Mouse (Mus musculus) heart, postnatal 14 days (tissue): ENCODE data around the gene BC028528. TPM values are rescaled to one million over a fixed set of nuclear protein-coding genes. Genes with fewer than 3 reads are reported as not detected.
"Not testable (repeated sequence)": the region's sequence is repeated elsewhere in the genome, so short reads cannot be mapped to it uniquely, and the experiment has no call there.

ENCODE experiments used
- DNase-seq, 2 experiments: peaks; one replicate each; pipeline ENCODE4 v3.0.0; 2021 to 2022
- intact Hi-C: fragments of 180-260 bp; cut with DNase I; formaldehyde crosslinking; loops from one replicate; pipeline ENCODE4 v1.15.1; 2025
- total RNA-seq, 2 experiments: library from RNA; stranded (reverse); gene quantifications; 2 replicates each; pipeline ENCODE4 v1.2.3; 2021

The BC028528 gene
- total RNA-seq, 2 experiments from 2014 or later, result 24.0 to 24.6 TPM

GRCm38 (mm10) chr3:95884400-95884799 lies 7.4 kb downstream of the BC028528 start:
- no peak for DNase-seq
- intact Hi-C loops, result no loop called here

DNA sequence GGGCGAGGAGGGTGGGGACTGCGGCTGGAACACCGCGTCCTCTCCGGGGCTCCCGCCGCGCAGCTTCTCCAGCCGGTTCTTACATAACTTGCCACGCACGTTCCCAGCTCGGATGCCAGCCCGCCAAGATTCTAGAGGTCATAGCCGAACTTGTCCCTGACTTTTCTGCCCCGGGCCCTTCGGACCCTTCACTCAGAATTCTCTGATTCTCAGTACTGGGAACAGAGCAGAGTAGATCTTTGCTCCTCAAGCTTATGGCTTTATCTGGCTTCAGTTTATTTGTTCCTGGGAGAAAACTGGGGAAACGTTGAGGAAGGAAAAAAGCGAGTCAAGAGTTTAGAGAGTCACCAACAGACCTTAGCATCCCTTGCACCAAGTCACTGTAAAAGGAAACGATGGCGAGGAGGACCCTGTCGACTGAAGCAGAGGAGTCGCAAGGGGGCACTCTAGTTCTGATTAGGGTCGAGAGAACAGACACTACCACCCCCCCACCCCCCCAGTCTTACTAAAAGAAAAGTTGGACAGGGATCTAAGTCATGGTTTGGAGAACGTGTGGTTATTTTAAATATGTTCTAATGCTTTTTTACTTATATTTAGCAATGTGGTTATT lies 8.9 kb downstream of the BC028528 start:
- intact Hi-C loops, result loop anchor here (1.0 kb wide), 1 partner anchor 23 kb away; no protein-coding TSS in a partner anchor
- peak; percentile 77 to 86 for DNase-seq

DNA sequence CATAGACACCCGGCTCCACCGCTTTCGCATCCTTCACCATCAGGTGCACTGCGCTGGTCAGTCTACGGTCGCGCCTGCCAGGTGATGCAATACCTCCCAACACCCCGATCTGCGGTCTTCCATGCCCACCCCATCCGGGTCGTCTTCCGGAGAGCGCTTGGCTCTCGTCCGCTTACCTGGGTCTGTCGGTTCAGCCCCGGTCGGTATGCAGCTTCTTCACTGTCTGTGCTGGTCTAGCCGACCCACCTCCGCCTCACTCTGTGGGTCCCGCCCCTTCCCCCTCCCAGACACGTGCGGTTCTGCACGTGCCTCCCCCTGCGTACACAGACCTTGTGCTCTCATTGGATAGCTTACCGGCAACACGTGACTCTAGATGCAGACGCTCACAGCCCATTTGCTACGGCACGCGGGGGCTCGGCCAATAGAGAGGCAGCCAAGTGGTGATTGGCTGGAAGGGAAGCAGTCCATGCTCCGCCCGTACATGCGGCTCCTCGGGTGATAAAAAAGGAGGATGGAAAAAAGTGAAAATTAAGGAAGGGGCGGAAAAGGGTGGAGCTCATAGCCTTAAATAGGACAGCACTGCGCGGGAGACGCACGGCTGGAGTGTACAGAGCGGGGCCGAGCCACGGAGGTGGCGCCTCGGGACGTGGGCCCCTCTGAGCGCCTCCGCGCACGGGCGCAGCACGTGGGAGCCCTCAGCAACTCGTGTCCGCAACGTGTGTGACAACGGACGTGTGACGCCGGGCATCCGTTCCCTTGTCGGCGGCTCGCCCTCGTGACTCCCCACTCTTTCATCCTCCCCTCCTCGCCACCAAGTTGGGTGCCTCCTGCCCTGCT lies 9.6 kb downstream of the BC028528 start, which contains the start of gene Ciart:
TSS of gene Ciart (minus strand) at position 273 of the 837 bp plus-strand sequence.
- peak; percentile 88 to 91 for DNase-seq
- intact Hi-C loops, result no loop called here

GRCm38 (mm10) chr3:95879063-95879462 lies 12.7 kb downstream of the BC028528 start:
- intact Hi-C loops, result no loop called here
- no peak for DNase-seq

DNA sequence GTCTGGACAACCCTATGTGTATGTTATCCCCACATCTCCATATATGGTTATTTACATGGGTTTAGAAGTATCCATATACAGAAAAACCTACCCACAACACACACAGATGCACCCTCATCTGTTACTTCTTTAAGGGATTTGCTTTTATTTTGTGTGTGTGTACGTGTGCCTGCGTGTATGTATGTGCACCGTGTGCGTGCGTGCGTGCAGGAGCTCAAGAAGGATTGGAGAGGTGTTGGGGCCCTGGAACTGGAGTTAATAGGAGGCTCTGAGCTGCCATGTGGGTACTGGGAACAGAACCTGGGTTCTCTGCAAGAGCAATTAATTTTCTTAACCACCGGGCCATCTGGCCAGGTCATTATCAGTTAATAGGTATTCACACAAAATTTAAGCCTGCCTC lies 19.8 kb downstream of the BC028528 start:
- intact Hi-C loops, result no loop called here
- no peak for DNase-seq

DNA sequence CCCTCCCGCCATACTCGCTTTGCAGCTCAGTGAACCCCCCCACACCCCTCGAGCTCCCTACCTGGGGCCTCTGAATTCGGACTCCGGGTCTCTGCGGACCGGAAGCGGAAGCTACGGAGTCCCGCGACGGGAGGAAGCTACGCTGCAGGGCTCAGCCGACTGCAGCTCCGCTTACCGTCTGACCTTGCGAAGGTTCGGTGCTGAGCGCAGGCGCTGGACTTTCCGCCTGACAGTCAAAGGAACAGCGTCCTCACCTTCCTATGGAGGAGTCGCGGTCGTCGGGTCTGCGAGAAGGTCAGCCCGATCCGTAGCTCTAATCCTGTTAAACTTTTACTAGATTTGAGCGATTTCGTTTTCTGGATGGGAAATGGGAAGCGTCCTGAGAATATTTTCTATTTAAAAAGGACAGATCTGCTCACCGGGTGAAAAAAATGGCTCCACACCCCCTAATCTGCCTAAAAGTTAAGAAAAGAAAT lies 20.4 kb downstream of the BC028528 start, which contains the start of gene Mrps21:
TSS of gene Mrps21 (minus strand) at position 128 of the 476 bp plus-strand sequence.
- peak; percentile 85 to 88 for DNase-seq
- intact Hi-C loops, result no loop called here

GRCm38 (mm10) chr3:95870976-95871375 lies 20.8 kb downstream of the BC028528 start:
- no peak for DNase-seq

DNA sequence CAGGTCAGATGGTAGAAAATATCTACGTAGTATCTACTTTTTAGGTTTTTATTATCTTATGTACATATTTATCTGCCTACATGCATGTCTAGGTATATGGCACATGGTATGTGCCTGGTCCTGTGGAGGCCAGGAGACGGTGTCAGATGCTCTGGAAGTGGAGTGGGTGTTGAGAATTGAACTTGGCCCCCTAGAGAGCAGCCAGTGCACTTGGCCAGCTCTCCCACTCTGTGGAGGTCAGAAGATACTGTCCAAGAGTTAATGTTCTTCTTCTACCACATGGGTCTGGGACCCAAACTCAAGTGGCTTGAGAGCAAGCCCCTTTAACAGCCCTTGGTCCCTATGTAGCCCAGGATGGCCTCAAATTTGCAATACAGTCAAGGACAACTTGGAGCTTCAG lies 24.4 kb downstream of the BC028528 start:
- DNase-seq, result no peak
- intact Hi-C loops, result no loop called here

More at GRCm38 (mm10) chr3:95870976-95871375, 20.8 kb downstream of the BC028528 start:
- intact Hi-C loops, result no loop called here

- intact Hi-C loops, result no loop called here
- DNase-seq, result no peak
Measured at GRCm38 (mm10) chr3:95866071-95866470, 25.7 kb downstream of the BC028528 start.

- no peak for DNase-seq
- intact Hi-C loops, result no loop called here
Measured at GRCm38 (mm10) chr3:95865571-95865970, 26.2 kb downstream of the BC028528 start.

GRCm38 (mm10) chr3:95865050-95865449 lies 26.8 kb downstream of the BC028528 start:
- DNase-seq, result peak in 1 of 2 experiments; percentile 23
- intact Hi-C loops, result no loop called here

DNA sequence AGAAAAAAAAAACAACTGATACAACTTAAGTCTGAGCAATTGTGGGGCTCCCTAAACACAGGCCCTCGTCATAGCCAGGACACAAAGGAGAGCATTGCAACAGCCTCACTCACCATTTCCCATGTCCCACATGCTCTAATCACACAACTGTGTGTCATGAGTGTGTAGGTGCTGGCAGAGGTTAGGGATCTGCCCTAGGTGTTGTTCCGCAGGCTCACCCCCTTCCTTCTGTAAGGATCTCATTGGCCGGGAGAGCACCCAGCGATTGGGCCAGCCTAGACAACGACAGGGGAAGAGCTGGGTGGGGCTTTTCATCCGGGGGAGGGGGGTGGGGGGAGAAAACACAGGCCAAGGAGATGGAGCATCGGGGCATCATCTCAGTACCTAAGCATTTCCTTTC lies 28.2 kb downstream of the BC028528 start:
- DNase-seq, result no peak
- intact Hi-C loops, result loop anchor here (5.0 kb wide), 2 partner anchors 99 to 189 kb away; no protein-coding TSS in a partner anchor

DNA sequence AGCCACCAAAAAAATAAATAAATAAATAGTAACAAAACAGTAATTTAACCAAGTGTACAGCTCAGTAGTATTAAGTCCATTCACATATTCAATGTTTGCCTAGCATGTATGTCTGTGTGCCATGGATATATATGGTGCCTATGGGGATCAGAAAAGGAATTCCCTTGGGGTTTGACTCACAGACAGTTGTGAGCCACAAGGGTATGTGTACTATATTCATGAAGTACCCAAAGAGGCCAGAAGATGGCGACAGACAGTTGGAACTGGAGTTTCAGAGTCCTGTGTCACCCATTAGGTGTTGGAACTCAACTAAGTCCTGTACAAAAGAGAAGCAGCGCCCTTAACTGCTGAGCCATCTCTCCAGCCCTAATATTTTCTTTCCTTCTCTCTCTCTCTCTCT lies 30.0 kb downstream of the BC028528 start:
- peak; percentile 62 to 88 for DNase-seq
- intact Hi-C loops, result loop anchor here (5.0 kb wide), 2 partner anchors 101 to 191 kb away; no protein-coding TSS in a partner anchor

- intact Hi-C loops, result loop anchor here (5.0 kb wide), 2 partner anchors 101 to 191 kb away; no protein-coding TSS in a partner anchor
- DNase-seq, result peak in 1 of 2 experiments; percentile 29
Measured at GRCm38 (mm10) chr3:95861216-95861615, 30.6 kb downstream of the BC028528 start.

DNA sequence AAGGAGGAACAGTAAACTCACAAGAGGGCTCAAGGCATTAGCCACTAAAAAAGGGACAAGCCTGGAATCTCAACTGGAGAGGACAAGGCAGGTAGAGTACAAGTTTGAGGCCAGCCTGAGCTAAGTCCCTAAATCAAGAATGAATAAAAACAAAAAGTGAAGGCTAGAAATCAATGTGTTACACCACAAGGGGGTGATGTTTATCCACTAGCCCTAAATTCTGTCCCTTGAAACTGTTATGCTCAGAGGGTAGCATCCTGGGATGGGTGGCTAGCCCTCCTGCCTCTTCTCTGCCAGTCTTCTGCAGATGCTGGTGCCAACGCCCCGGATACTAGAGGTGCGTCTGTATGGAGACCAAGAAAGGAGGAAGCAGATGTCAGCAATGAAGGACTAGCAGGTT lies 31.5 kb downstream of the BC028528 start:
- no peak for DNase-seq
- intact Hi-C loops, result loop anchor here (1.0 to 5.0 kb wide), 3 partner anchors 47 to 192 kb away; no protein-coding TSS in a partner anchor

DNA sequence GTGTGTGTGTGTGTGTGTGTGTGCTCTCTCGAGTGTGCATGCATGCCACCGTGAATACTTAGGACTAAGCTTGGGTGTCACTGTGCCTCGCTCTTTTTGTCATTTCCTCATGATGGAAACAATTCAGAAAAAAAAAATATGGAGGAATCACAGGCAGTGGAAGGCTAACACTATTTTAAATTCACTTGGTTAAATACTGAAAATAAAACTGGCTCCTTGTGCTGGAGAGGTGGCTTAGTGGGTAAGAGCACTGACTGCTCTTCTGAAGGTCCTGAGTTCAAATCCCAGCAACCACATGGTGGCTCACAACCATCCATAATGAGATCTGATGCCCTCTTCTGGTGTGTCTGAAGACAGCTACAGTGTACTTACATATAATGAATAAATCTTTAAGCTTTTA lies 33.5 kb downstream of the BC028528 start:
- intact Hi-C loops, DNase-seq: not testable (repeated sequence)

- intact Hi-C loops, DNase-seq: not testable (repeated sequence)
Measured at GRCm38 (mm10) chr3:95857050-95857449, 34.8 kb downstream of the BC028528 start.

DNA sequence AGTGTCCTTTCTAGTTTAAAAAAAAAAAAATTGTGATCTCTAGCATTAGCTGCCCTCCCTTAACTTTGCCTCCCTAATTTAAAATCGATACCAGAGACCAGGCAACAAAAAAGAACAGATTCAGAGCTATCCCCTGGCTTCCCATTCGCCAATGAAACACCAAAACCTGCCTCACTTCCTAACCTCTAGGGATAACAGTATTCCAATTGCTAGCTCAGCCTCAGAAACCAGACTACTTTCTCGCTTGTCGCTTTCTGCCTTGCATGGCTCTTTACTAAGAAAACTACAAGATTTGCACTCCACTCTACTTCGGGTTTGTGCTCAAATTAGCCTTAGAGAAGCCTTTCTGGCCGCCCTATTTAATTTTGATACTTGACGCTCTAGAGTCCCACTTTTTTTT lies 35.7 kb downstream of the BC028528 start:
- DNase-seq, result no peak
- intact Hi-C loops, result no loop called here

- intact Hi-C loops, result no loop called here
- peak; percentile 94 to 97 for DNase-seq
Measured at GRCm38 (mm10) chr3:95855502-95856089, 36.2 kb downstream of the BC028528 start, which contains the start of gene Prpf3. Gene Prpf3, minus strand, starts transcription at chr3:95855885.

- intact Hi-C loops, result no loop called here
- no peak for DNase-seq
Measured at GRCm38 (mm10) chr3:95851317-95851716, 40.5 kb downstream of the BC028528 start.

- intact Hi-C loops, result no loop called here
- no peak for DNase-seq
Measured at GRCm38 (mm10) chr3:95850611-95851010, 41.2 kb downstream of the BC028528 start.
